Mouse (Mus musculus): ENCODE measurements around the gene Clec11a.
A peak's percentile ranks its signal among the peaks of the same experiment; 100 is the strongest.
"Not testable (repeated sequence)": the region's sequence is repeated elsewhere in the genome, so short reads cannot be mapped to it uniquely, and the experiment has no call there.

Gene Clec11a

GRCm38 (mm10) chr7:44322290-44322689 lies 15.6 kb upstream of the Clec11a start:
- no peak for DNase-seq (ENCODE audit: low spot score)

GRCm38 (mm10) chr7:44320886-44321285 lies 14.2 kb upstream of the Clec11a start:
- DNase-seq (ENCODE audit: low spot score), result no peak

- DNase-seq (ENCODE audit: low spot score), result peak; percentile 56
These were observed 11.2 kb upstream of the Clec11a start for GRCm38 (mm10) chr7:44317913-44318312.

- DNase-seq (ENCODE audit: low spot score), result no peak
These were observed 5.8 kb upstream of the Clec11a start for GRCm38 (mm10) chr7:44312484-44312883.

GRCm38 (mm10) chr7:44311713-44312304 lies 5.1 kb upstream of the Clec11a start:
- DNase-seq (ENCODE audit: low spot score), result no peak

GRCm38 (mm10) chr7:44310878-44311712 lies 4.4 kb upstream of the Clec11a start:
- DNase-seq (ENCODE audit: low spot score), result peak; percentile 68

GRCm38 (mm10) chr7:44310285-44310877 lies 3.7 kb upstream of the Clec11a start:
- DNase-seq (ENCODE audit: low spot score), result peak; percentile 24

- no peak for DNase-seq (ENCODE audit: low spot score)
These were observed 3.0 kb upstream of the Clec11a start, which contains the start of gene Shank1 for GRCm38 (mm10) chr7:44309475-44310284. Gene Shank1 (plus strand): TSS chr7:44310253.

- DNase-seq (ENCODE audit: low spot score), result no peak
These were observed 739 bp upstream of the Clec11a start for GRCm38 (mm10) chr7:44307261-44308020.

GRCm38 (mm10) chr7:44305686-44306085 lies 1.0 kb downstream of the Clec11a start:
- DNase-seq (ENCODE audit: low spot score), result peak; percentile 13

- peak; percentile 99 for DNase-seq (ENCODE audit: low spot score)
These were observed 1.7 kb downstream of the Clec11a start for GRCm38 (mm10) chr7:44304775-44305641.

GRCm38 (mm10) chr7:44304463-44304774 lies 2.3 kb downstream of the Clec11a start:
- DNase-seq (ENCODE audit: low spot score), result no peak

- no peak for DNase-seq (ENCODE audit: low spot score)
These were observed 3.1 kb downstream of the Clec11a start for GRCm38 (mm10) chr7:44303346-44304340.

- DNase-seq (ENCODE audit: low spot score), result not testable (repeated sequence)
These were observed 9.2 kb downstream of the Clec11a start for GRCm38 (mm10) chr7:44297501-44297900.

GRCm38 (mm10) chr7:44291418-44291817 lies 15.3 kb downstream of the Clec11a start:
- no peak for DNase-seq (ENCODE audit: low spot score)

GRCm38 (mm10) chr7:44290986-44291385 lies 15.7 kb downstream of the Clec11a start:
- DNase-seq (ENCODE audit: low spot score), result no peak

GRCm38 (mm10) chr7:44287760-44288159 lies 18.9 kb downstream of the Clec11a start:
- no peak for DNase-seq (ENCODE audit: low spot score)

- no peak for DNase-seq (ENCODE audit: low spot score)
These were observed 25.1 kb downstream of the Clec11a start for GRCm38 (mm10) chr7:44281586-44281985.

GRCm38 (mm10) chr7:44280959-44281358 lies 25.7 kb downstream of the Clec11a start:
- DNase-seq (ENCODE audit: low spot score), result no peak
